Mouse (Mus musculus): ENCODE measurements at regions not wholly inside any gene's neighbourhood (a gene's known extent, or its start where the extent isn't known, plus 50 kb on each side); places are given as distances from the start of the nearest gene placed in this dataset.

GRCm38 (mm10) chr12:9091951-9092350 is 62.2 kb downstream of the Ttc32 start:
- DNase-seq = peak; percentile 33

- DNase-seq = peak; percentile 2
Measured at GRCm38 (mm10) chr12:9095061-9095460, 65.3 kb downstream of the Ttc32 start.

GRCm38 (mm10) chr12:9106416-9106815 is 76.6 kb downstream of the Ttc32 start:
- DNase-seq = no peak

GRCm38 (mm10) chr12:9109806-9110205 is 80.0 kb downstream of the Ttc32 start:
- no peak for DNase-seq

- DNase-seq = no peak
Measured at GRCm38 (mm10) chr12:9112161-9112674, 82.4 kb downstream of the Ttc32 start.

- no peak for DNase-seq
Measured at GRCm38 (mm10) chr12:9113652-9114051, 83.9 kb downstream of the Ttc32 start.

- DNase-seq = no peak
Measured at GRCm38 (mm10) chr12:9114061-9114460, 84.3 kb downstream of the Ttc32 start.

GRCm38 (mm10) chr12:9118576-9118975 is 88.8 kb downstream of the Ttc32 start:
- DNase-seq = no peak

- DNase-seq = peak; percentile 6
Measured at GRCm38 (mm10) chr12:9127931-9128550, 98.2 kb downstream of the Ttc32 start.

GRCm38 (mm10) chr12:9128581-9129275 is 98.9 kb downstream of the Ttc32 start:
- peak; percentile 59 for DNase-seq

GRCm38 (mm10) chr12:9132621-9133020 is 102.8 kb downstream of the Ttc32 start:
- DNase-seq = no peak

GRCm38 (mm10) chr12:9133890-9134870 is 104.4 kb downstream of the Ttc32 start:
- DNase-seq = no peak

- DNase-seq = no peak
Measured at GRCm38 (mm10) chr12:9151001-9151400, 121.2 kb downstream of the Ttc32 start.

- DNase-seq = no peak
Measured at GRCm38 (mm10) chr12:9151426-9151825, 121.6 kb downstream of the Ttc32 start.

GRCm38 (mm10) chr12:9154491-9154890 is 124.7 kb downstream of the Ttc32 start:
- DNase-seq = no peak

GRCm38 (mm10) chr12:9156794-9157193 is 127.0 kb downstream of the Ttc32 start:
- peak; percentile 6 for DNase-seq

GRCm38 (mm10) chr12:9158751-9159150 is 129.0 kb downstream of the Ttc32 start:
- DNase-seq = no peak

- no peak for DNase-seq
Measured at GRCm38 (mm10) chr12:9165367-9165940, 135.7 kb downstream of the Ttc32 start.

GRCm38 (mm10) chr12:9166218-9166908 is 136.6 kb downstream of the Ttc32 start:
- DNase-seq = peak; percentile 41

- DNase-seq = peak; percentile 24
Measured at GRCm38 (mm10) chr12:9169008-9169407, 139.2 kb downstream of the Ttc32 start.

- no peak for DNase-seq
Measured at GRCm38 (mm10) chr12:9173680-9174079, 143.9 kb downstream of the Ttc32 start.

GRCm38 (mm10) chr12:9174327-9174726 is 144.5 kb downstream of the Ttc32 start:
- peak; percentile 7 for DNase-seq
